Mouse (Mus musculus) cerebellum, adult (tissue): ENCODE data around the gene Ifi214.
"Not testable (repeated sequence)": the region's sequence is repeated elsewhere in the genome, so short reads cannot be mapped to it uniquely, and the experiment has no call there.

Experiments
- ATAC-seq: cut with Nextera tagmentation; 2 replicates; pipeline ENCODE4 v1.9.2; 2017; ENCODE audit warnings: mild to moderate bottlenecking, moderate library complexity, mixed read lengths; ENCODE audit not compliant: insufficient number of reproducible peaks, low FRiP score, low TSS enrichment

Ifi214 gene

DNA sequence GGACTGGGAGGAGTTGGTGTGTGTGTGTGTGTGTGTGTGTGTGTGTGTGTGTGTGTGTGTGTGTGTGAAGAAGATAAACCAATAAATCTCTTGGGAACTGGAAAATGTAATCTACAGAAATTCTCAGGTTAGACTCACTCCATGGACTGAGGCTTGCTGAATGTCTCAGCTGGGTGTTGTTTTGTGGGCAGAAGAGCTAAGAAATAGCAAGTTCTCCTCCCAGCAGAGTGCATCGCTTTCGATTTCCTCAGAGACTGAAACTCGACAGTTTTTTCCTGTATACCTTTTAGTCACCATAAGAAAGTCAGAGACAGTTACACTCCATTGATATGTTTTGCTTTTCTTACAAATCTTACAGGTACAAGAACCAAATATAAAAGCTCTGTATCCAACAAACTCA is at the start of gene Ifi214:
TSS of gene Ifi214 (minus strand) at position 167 of the 400 bp plus-strand sequence.
- ATAC-seq, result not testable (repeated sequence)

DNA sequence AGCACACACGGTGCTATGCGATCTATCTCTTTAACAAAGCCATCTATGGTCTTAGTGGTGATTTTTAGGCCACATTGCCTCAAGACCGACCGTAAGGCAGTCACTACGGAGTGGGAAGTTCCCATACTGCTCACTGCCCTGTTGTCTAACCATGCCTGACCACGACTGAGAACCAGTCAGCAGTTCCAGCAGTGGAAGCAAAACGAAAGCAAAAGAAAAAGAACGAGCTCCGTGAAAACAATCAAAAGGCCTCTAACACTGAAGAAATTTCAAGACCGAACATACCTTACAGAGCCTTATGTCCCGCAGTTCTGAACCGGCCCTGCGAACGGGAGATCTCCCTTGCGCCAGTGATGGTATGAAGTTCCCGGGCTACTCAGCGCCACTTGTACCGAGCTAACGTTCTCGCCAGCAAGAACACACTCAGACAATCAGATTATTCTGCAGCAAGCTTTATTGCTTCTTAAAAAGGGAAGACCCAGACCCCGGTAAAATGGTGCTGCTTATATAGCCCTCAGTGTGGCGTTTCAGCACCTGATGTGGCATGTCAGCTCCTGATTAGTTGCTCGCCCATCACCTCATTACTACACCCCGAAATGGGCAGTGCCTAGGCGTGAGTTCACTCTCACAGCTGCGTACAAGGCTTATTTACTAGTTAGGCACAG is 44.3 kb upstream of the Ifi214 start:
- ATAC-seq, result no peak

DNA sequence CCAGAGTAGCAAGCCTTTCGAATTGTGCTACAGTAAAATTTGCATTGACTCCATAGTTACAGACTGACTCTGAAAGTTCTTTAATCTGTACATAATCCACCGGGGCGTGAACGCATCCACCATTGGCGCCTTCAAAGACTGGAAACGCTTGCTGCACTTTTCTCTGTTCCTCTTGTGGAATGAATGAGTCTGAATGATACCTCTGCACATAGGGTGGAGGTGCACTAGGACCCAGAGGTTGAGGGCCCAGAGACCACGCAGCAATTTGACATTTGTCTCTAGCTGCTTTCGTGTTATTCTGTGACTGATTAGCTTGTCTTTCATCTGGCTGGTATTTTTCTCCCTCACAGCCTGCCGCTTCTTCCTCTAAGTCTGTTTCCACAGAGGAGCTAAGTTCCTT is 43.3 kb upstream of the Ifi214 start:
- no peak for ATAC-seq

DNA sequence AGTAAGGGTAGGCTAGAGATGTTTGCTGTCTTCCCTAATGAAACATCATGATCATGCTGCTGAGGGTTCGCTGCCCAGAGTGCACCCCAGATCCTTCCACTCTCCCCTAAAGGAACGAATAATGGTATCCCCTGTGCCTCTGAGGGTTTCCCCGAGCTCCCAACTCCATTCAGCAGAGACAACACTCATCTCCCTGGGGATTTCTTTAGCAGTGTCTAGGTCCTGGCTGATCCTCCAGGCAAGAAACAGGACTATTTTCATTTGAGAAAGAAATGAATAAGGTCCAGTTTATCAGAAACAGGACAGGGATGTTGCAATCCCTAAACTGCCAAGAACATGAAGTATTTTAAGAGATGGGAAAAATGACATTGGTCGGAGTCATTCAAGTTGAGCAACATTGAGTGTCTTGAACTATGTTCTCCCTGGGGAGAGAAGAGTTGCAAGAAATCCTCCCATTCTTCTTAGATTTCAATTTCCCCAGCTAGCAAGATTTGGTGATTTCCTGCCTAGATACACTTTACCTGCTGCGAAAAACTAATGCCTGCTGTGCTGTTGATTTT is 14.8 kb upstream of the Ifi214 start:
- ATAC-seq, result not testable (repeated sequence)

DNA sequence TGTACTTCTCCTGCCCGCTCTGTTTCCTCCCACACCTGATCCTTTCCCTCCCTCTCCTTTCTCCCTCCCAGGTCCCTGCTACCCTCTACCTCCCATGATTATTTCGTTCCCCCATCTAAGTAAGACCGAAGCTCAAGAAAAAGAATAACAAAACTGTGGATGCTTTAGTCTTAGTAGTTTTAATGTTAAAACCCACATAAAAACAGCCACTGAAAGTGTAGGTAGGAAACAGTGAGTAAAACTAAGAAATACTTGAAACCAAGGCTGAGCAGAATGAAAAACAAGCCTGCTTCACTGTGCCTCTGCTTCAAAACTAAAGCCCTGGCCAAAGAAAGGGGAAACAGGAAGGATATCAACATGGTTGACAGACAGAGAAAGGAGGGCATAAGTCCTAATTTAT is 13.0 kb upstream of the Ifi214 start:
- ATAC-seq, result not testable (repeated sequence)

DNA sequence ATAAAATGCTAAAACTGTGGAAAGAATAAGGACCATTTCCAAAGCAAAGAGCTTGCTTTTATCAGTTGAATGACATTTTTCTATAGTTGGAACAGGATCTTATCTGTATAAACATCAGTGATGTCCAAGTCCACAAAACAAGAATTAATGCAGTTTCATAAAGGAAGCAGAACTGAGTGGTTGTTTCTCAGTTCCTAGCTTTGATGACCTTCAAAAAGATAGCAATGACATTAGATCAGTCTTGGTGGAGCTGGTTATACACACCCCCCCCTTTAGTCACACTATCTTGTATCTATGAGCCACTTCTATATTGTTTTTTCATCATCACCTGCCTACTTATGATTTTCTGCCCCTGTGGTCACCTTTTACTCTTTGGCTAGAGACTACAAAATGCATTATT is 14.3 kb downstream of the Ifi214 start:
- ATAC-seq, result no peak

DNA sequence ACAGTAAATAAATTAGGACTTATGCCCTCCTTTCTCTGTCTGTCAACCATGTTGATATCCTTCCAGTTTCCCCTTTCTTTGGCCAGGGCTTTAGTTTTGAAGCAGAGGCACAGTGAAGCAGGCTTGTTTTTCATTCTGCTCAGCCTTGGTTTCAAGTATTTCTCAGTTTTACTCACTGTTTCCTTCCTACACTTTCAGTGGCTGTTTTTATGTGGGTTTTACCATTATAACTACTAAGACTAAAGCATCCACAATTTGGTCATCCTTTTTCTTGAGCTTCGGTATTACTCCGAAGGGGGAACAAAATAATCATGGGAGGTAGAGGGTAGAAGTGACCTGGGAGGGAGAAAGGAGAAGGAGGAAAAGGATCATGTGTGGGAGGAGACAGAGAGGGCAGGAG is 25.2 kb downstream of the Ifi214 start:
- not testable (repeated sequence) for ATAC-seq

DNA sequence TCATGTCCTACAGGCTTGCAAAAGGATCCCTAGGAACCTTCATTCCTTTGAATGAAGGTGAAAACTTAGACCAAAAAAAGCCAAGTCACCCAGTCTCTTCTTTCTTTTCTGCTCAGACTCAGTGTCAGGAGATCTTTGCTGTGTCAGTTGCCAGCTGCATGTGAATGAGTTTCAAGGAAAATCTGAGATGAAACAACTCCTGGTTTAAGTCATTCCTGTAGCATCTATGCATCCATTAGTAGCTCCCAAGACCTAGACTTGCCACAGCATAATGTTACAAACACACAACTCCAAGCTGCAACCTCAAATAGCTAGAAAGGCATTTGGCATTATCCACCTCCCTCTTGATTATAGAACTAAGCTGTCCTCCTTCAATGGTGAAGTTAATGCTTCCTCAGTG is 44.3 kb downstream of the Ifi214 start:
- not testable (repeated sequence) for ATAC-seq

DNA sequence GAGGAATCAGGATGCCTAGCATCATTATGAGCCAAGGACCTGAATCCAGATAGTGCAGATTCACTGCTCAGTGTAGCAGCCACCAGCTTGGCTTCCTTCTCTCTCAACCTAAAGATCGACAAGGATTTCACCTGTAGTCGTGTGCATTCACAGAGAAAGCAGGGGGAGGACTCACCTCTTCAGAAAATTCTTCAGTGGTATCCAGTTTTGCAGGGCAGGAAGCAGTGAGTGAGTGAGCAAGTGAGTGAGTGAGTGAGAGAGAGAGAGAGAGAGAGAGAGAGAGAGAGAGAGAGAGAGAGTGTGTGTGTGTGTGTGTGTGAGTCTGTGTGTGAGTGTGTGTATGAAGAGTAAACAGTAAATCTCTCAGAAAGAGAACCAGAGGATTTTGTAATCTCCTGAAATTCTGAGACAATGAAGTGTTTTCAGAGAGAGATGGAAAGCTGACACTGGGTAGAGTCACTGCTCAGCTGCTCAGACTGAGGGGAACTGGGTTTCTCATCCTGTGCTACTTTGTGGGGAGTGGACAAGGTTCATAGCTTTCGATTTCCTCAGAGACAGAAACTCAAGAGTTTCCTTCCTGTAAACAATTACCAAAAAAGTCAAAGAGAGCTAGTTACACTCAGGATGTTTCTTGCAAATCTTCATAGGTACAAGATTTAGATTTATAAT is 44.8 kb downstream of the Ifi214 start, which contains the start of gene Ifi206:
TSS of gene Ifi206 (minus strand) at position 230 of the 669 bp plus-strand sequence.
- ATAC-seq, result not testable (repeated sequence)

DNA sequence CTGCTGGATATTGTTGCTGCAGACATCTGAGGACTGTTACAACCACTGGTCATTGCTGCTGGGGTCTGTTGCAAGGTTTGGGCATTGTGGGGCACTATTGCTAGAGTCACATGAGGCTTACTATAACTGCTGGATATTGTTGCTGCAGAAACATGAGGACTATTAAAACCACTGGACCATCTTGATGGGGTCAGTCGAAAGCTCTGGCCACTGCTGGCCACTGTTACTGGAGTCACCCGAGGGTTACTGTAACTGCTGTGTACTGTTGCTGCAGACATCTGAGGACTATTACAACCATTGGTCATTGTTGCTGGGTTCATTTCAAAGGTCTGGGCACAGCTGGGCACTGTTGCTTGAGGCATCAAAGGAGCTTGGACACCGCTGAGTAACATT is 54.6 kb downstream of the Ifi214 start:
- ATAC-seq, result not testable (repeated sequence)

DNA sequence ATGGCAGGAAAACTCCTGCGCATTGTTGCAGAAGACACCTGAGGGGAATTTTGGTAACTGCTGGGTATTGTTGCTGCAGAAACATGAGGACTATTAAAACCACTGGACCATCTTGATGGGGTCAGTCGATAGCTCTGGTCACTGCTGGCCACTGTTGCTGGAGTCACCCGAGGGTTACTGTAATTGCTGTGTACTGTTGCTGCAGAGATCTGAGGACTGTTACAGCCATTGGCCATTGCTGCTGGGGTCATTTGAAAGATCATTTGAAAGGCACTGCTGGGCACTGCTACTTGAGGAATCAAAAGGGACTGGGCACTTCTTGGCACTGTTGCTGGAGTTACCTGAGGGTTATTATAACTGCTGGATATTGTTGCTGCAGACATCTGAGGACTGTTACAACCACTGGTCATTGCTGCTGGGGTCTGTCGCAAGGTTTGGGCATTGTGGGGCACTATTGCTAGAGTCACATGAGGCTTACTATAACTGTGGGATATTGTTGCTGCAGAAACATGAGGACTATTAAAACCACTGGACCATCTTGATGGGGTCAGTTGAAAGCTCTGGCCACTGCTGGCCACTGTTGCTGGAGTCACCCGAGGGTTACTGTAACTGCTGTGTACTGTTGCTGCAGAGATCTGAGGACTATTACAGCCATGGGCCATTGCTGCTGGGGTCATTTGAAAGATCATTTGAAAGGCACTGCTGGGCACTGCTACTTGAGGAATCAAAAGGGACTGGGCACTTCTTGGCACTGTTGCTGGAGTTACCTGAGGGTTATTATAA is 55.2 kb downstream of the Ifi214 start:
- not testable (repeated sequence) for ATAC-seq
